Mouse (Mus musculus): ENCODE data around the gene Gm26566. TPM values are rescaled to one million over a fixed set of nuclear protein-coding genes. Genes with fewer than 3 reads are reported as not detected.

Gene Gm26566
- total RNA-seq (2021), result 0.49 and 0.89 TPM in 2 replicates
- long read RNA-seq, experiment 1, result 0 reads
- long read RNA-seq, experiment 2, result 0 reads

- DNase-seq, result peak; percentile 97
These were observed at the start of gene Gm26566, which contains the start of gene Klhl9 for GRCm38 (mm10) chr4:88721791-88722721. Gene Gm26566 (plus strand): TSS chr4:88721805. Gene Klhl9 (minus strand): TSS chr4:88722465.

DNA sequence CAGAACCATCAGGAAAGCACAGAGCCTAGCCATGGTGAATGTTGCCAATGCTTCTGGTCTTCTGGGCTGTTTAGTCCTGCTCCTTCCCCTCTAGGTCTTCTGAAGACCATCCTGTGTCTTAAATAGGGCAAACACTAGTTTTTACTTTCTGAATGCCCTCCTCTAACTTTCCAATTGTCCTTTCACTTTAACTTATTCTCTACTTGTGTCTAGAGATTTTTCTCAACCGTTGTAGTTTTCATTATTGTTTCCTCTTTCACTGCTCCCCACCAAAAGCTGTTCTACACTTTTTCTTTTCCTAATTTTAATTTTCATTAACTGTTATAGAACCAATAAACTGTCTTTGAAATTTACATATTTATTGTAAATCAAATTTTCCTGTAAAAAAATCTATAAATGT, 44.8 kb upstream of the Gm26566 start, which contains the start of gene Ifna16:
TSS of gene Ifna16 (minus strand) at position 101 of the 400 bp plus-strand sequence.
- DNase-seq, result no peak

DNA sequence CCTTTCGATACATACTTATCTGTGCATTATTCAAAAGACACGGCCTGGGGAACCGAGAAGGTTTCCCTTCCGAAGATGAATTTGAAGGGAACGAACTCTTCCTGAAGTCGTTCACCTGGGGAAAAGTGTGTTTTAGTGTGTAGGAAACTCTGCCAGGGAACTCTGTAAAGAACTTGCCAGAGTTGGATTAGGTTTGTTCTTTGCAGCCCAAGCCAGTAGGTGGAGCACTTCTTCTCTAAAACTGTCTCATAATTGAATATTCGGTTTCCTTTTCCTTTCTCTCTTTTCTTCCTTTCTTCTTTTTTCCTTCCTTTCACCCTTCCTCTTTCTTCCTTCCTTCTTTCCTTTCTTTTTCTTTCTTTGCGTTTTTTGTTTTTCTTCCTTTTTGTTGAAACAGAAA, 41.2 kb upstream of the Gm26566 start:
- DNase-seq, result peak; percentile 12

GRCm38 (mm10) chr4:88681353-88681752, 40.3 kb upstream of the Gm26566 start:
- no peak for DNase-seq

- no peak for DNase-seq
These were observed 37.8 kb upstream of the Gm26566 start, which contains the start of gene Ifna2 for GRCm38 (mm10) chr4:88683812-88684211. Gene Ifna2 (minus strand): TSS chr4:88683912.

GRCm38 (mm10) chr4:88691259-88691658, 30.3 kb upstream of the Gm26566 start, which contains the start of gene Ifnab:
Gene Ifnab (minus strand): TSS chr4:88691359.
- no peak for DNase-seq

DNA sequence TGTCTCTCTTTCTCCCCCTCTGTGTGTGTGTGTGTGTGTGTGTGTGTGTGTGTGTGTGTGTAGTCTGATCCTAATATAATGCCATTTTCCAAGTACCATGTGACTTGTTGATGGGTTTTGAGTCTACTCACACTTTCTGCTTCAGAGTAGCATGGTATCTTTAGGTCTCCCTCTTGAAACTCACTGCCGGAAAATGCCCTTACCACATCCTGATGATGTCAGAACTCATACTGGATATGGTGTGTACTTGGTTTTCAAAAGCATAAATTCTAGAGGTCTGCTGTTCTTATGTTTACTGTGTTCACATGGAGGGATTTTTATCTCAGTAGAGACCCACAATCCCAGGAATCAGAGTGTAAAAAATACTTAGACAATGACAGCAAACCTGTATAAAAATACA, 29.1 kb upstream of the Gm26566 start:
- DNase-seq, result no peak

- DNase-seq, result no peak
These were observed 28.2 kb upstream of the Gm26566 start for GRCm38 (mm10) chr4:88693392-88693791.

GRCm38 (mm10) chr4:88696237-88696884, 25.2 kb upstream of the Gm26566 start:
- DNase-seq, result peak; percentile 86

GRCm38 (mm10) chr4:88697108-88697507, 24.5 kb upstream of the Gm26566 start:
- no peak for DNase-seq

- no peak for DNase-seq
These were observed 23.9 kb upstream of the Gm26566 start for GRCm38 (mm10) chr4:88697753-88698152.

DNA sequence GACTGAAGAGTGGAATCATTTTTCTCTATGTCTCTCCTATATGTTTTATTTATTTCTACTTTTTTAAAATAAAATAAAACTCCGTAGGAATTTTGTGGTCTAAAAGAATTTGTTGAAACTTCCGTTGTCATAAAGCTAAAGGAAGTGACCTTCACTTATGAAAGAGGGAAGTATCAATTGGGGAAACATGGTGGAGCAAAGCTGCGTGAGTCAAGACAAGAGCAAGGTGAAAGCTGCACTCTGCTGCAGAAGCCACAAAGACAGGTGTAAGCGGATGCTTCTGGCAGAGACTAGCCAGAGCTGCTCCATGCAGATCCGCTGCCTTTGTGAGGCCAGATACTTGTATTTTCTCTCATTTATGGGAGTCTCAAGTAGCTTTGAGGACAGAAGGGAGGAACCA, 22.8 kb upstream of the Gm26566 start:
- no peak for DNase-seq

DNA sequence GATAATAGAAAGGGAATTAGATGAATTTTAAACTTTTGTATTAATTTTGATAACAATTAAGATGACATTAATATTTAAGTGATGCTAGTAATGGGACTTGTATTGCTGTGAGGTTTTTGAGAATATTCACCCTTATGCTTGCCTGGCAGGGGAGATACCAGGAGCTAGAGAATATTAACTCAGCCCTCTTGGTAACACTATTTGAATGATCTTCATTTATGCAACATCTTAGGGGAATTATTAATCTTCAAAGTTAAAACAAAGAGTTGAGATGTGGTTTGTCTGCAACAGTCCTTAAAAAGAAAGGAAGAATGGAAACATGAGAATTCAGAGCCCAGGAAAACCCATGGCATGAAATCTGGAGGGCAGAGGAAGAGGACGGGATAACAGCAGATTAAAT, 22.3 kb upstream of the Gm26566 start:
- DNase-seq, result no peak

DNA sequence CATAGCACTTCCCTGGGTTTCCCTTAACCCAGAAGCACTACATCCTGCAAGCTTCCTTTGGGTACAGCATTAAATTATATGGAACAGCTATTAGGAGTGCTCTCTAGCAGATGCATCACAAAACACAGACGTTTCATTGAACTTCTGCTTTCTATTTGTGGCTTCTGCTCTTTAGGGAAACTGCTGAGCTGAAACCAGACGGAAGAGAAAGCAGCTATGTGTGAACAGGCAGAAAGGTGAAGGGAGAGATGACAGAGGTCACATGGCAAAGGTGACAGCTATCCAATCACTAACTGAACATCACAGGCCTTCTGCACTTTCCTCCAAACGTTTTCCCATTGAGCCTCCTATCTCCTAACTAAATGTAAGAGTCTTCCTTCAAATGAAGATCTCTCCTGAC, 15.7 kb upstream of the Gm26566 start:
- DNase-seq, result no peak

DNA sequence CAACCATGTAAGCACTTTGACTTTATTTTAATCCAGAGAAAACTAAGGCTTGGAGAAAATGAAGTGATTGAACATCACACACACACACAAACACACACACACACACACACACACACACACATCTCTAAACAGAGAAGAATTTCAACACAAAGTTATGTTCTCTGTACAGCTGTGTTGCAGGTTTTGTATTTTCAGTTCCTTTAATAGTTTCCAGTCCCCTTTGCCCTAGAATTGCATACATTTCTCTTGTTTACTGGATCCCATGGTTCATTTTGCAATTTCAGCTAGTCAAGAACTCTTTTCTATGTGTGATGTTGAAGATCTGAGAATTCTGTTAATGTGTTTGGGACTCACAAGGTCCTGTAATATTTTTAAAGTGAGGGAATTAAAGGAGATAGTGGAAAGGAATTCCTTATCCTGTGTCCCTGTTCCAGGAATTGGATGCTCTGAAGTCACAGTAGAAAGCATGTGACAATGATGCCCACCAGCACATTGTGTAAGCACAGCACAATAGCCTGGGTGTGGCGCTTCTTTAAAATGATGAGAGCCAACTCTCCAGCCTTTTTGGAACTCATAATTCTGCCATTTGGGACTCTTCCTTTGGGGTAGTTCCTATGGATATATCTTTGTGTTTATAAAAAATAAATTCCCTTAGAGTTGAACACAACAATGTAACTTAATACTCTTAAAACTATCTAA, 14.3 kb upstream of the Gm26566 start:
- DNase-seq, result no peak

- peak; percentile 19 for DNase-seq
These were observed 7.3 kb upstream of the Gm26566 start for GRCm38 (mm10) chr4:88714281-88714680.

DNA sequence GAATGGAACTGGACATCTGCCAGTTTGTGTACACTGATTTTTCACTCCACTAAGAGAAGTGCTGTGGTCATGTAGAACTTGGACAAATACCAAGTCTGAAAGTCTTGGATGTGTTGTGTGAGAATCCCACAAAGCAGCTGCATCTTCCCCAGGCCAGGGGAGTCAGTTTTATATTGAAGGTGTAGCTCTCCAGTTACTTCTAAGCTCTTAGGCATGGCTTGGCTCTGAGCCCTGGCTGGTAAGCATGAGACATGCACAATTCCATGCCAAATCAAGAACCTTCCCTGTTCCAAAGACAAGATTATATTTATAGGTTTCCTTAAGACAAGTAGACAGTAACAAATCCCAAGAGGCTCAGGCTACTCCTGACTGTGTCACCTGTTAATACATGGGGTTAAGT, 6.5 kb upstream of the Gm26566 start:
- peak; percentile 33 for DNase-seq

DNA sequence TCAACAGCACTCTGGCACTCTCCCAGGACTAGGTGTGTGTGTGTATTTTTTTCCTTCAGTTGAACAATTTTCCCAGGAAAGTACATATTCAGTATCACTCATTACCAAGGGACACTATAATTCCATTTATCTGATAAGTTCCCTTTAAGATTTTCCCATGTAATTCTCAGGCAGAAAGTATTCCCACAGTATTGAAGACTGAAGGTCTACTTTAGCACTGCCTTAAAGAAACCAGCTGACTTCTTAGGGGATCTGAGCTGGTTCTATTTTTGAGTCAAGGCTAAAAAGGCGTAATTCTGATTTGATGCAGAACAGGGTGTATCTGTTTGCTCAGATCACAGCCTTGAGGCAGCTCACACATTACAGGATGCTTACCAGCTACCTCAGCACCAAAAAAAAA, 2.9 kb upstream of the Gm26566 start:
- no peak for DNase-seq

- no peak for DNase-seq
These were observed 2.0 kb downstream of the Gm26566 start for GRCm38 (mm10) chr4:88723497-88724090.

GRCm38 (mm10) chr4:88726727-88727126, 5.1 kb downstream of the Gm26566 start:
- no peak for DNase-seq

GRCm38 (mm10) chr4:88727324-88727723, 5.7 kb downstream of the Gm26566 start:
- DNase-seq, result peak; percentile 57

- peak; percentile 82 for DNase-seq
These were observed 16.9 kb downstream of the Gm26566 start for GRCm38 (mm10) chr4:88738480-88738879.
